Mouse (Mus musculus) cerebellum, postnatal 36 days (tissue): Measurements from ENCODE around the gene Gm21903.
"Not testable (repeated sequence)": the region's sequence is repeated elsewhere in the genome, so short reads cannot be mapped to it uniquely, and the experiment has no call there.

Source experiments
- DNase-seq, 2 experiments: peaks; one replicate each; pipeline ENCODE4 v3.0.0; 2021 to 2022; ENCODE audit warnings: mixed read lengths in 2 of 2

Gm21903 gene

GRCm38 (mm10) chr17:39043241-39043640 is at the start of gene Gm21903:
Gm21903 (minus strand) TSS chr17:39043341.
- no peak for DNase-seq

- DNase-seq, result no peak
Observed at GRCm38 (mm10) chr17:39076937-39077336, 33.8 kb upstream of the Gm21903 start, which contains the start of gene Esp23. Esp23 (minus strand) TSS chr17:39077037.

DNA sequence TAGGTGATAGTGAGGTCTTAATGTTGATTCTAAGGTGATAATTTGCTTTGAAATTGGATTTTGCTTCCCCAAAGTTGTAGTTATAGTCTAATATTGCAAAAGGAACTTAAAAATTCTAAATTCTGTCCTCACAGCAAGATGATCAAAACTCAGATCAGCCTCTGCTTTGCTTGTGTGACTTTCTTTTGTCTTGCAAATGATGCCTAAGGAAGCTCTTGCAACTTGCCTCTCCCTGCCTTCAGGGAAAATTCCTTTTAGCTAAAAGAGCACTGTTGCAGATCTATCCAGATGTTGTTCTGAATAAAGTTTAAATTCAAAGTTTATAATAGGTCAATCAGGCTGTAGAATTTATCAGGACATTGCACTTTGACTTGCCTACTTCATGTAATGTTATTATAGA is 20.5 kb upstream of the Gm21903 start:
- DNase-seq, result no peak

DNA sequence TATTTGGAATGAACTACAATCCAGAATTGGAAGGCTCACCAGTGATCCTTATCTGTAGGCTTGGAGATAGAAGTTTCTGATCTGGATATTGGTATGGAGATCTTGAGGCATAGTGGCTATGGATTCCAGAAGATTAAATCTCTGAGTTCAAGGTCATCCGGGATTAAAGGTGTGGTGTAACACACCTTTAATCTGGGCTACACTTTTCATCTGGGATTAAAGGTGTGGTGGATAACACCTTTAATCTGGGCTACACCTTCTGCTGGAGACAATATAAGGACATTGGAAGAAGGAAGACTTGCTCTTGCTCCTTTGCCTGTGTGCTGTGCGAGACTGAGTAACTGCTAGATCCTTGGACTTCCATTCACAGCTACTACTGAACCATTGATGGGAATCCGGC is 6.7 kb downstream of the Gm21903 start, which contains the start of gene Esp24:
Esp24 (plus strand) TSS at position 301 of the 400 bp plus-strand sequence.
- DNase-seq, result not testable (repeated sequence)

DNA sequence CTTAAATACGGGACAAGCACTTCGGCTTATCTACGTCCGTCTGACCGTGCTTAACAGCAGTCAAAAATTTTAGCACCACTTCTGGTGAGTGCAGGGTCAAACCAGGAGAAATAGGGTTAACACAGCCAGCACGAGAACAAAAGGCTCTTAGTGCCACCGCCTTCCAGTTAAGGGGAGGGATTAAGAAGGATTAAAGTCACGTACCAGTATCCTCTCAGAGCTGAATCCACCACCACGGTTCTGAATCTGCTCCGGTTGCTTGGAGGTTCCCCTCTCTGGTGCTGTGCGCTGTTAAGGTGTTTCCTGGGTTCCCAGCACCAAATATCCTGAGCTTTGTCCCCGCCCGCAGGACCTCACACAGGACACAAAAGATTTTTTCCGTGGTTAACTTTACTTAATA is 26.0 kb downstream of the Gm21903 start:
- no peak for DNase-seq

GRCm38 (mm10) chr17:39010675-39011638 is 32.2 kb downstream of the Gm21903 start:
- DNase-seq, result no peak

DNA sequence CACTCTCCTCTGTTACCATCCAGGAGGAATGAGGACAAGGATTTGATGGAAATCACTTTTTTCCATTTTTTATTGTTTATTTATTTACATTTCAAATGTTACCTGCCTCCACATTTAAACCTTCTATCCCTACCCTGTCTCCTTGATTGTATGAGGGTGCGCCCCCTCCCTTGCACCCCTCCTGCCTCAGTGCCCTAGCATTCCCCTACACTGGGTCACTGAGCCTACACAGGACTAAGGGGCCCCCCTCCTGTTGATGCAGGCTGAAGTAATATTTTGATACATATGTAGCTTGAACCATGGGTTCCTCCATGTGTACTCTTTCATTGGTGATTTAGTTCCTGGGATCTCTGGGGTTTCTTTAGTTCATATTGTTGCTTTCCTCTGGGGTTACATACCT is 33.3 kb downstream of the Gm21903 start:
- DNase-seq, result no peak
